Mouse (Mus musculus) layer of hippocampus, adult 8-10 months (tissue): ENCODE measurements around the gene Zbtb40. TPM values are rescaled to one million over a fixed set of nuclear protein-coding genes. Genes with fewer than 3 reads are reported as not detected.

Source experiments
- DNase-seq, 2 experiments: peaks; one replicate each; pipeline ENCODE4 v3.0.0; 2022; ENCODE audit warnings: low spot score in 2 of 2
- total RNA-seq, 4 experiments: library from RNA; stranded (reverse); gene quantifications; 2 replicates each; pipeline ENCODE4 v1.2.4; 2022

The Zbtb40 gene
- total RNA-seq, 4 experiments from 2014 or later: 6.0 to 23.6 (median 15.0) TPM

DNA sequence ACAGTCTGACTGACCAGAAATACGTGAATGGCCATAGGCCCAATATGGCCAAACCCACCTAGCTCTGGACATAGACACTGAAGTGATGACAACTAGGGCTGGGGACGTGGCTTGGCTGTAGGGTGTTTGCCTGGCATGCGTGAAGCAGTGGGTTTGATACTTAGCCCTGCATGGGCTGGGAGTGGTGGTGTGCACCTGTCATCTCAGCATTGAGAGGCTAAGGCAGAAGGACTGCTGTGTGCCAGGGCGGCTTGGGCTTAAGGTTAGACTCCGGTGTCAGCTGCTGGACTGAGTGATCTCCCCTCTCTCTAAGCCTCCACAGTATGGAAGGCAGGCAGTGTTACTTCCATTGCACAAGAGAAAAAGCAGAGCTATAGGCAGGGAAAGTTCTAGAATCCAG, 110.7 kb downstream of the Zbtb40 start:
- DNase-seq: no peak

- DNase-seq: no peak
Observed at GRCm38 (mm10) chr4:136937344-136937743, 111.3 kb downstream of the Zbtb40 start.

GRCm38 (mm10) chr4:136934746-136935613, 113.6 kb downstream of the Zbtb40 start:
- no peak for DNase-seq

- no peak for DNase-seq
Observed at GRCm38 (mm10) chr4:136930474-136930873, 118.1 kb downstream of the Zbtb40 start.

Other genes with a start within 250 kb of the Zbtb40 start
- 10 to 100 TPM; 17.4 to 23.2 (median 19.8) TPM for gene Ephb2, start 212.8 kb downstream of the Zbtb40 start, total RNA-seq
- 100 to 1,000 TPM in 2 of 4 experiments, 10 to 100 TPM in 2; 48.7 to 305 (median 140) TPM for gene C1qb, start 162.6 kb downstream of the Zbtb40 start, total RNA-seq
- 100 to 1,000 TPM in 2 of 4 experiments, 10 to 100 TPM in 2; 28.3 to 233 (median 108) TPM for gene C1qc, start 155.7 kb downstream of the Zbtb40 start, total RNA-seq
- gene C1qa, start 150.0 kb downstream of the Zbtb40 start, total RNA-seq: 100 to 1,000 TPM in 2 of 4 experiments, 10 to 100 TPM in 2; 45.5 to 340 (median 144) TPM
- gene Epha8, start 92.0 kb downstream of the Zbtb40 start, total RNA-seq: 1 to 10 TPM; 2.0 to 2.8 (median 2.5) TPM
- 1 to 10 TPM; 5.2 to 7.7 (median 7.1) TPM for gene Wnt4, start 228.7 kb upstream of the Zbtb40 start, total RNA-seq